ENCODE assay signal across 8 mouse cellular contexts in the genomic region with DNA sequence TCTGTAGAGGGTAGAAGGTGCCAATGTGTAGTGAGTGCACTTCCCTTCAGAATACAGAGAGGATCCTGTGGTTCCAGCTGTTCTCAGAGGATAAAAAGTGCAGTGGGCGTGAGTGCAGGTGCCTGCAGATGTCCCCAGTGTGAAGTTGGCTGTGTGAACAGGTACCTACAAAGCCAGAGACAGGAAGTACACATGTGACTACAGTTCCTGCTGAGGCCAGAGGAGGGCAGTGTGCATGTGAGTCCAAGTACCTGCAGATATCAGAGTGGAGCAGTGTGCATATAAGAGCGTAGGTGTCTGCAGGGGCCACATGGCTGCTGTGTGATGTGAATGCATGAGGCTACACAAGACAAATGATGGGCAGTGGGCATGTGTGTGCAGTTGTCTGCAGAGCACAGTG.
A peak's percentile ranks its signal among the peaks of the same experiment; 100 is the strongest.
DNase-seq lines count a peak whose midpoint lies in the region; ATAC-seq and TF ChIP-seq lines count a peak whose summit lies in the region.
"Had no signal": no experiment of that assay in that cellular context is flagged by ENCODE, and none has a peak within 500 bp of the region (broad histone marks: within the 10 kb centered on the region; RNA-seq: fewer than 3 reads in every experiment).

No protein-coding gene starts in this region.

- H3K36me3 ChIP-seq in liver, postnatal 0 days (replicated peaks; ENCODE audit: insufficient read depth, low read length), result no peaks in the 10 kb centered on the region
- no peaks in the 10 kb centered on the region for H3K36me3 ChIP-seq in embryonic facial prominence, embryonic 10.5 days (replicated peaks)
- no peaks in the 10 kb centered on the region for H3K36me3 ChIP-seq in hindbrain, embryonic 11.5 days (ENCODE audit: control insufficient read depth, insufficient read depth, low read length)
- H3K36me3 ChIP-seq: heart, embryonic 13.5 days had no signal

- peak; percentile 28 for TF ChIP-seq CTCF in liver, postnatal 0 days (IDR thresholded peaks at IDR 0.05; ENCODE audit: low read depth)

- H3K9me3 ChIP-seq in liver, postnatal 0 days (ENCODE audit: low read length), result no peaks in the 10 kb centered on the region
- no peaks in the 10 kb centered on the region for H3K9me3 ChIP-seq in embryonic facial prominence, embryonic 10.5 days
- no peaks in the 10 kb centered on the region for H3K9me3 ChIP-seq in hindbrain, embryonic 11.5 days (ENCODE audit: control insufficient read depth, low read length)
- H3K9me3 ChIP-seq: heart, embryonic 13.5 days had no signal

- WGBS in liver, postnatal 0 days (ENCODE audit: insufficient replicate concordance), result 69% methylated on average over 2 of the region's 2 CpGs
- WGBS in embryonic facial prominence, embryonic 10.5 days, result 77% methylated on average over 2 of the region's 2 CpGs
- WGBS in hindbrain, embryonic 11.5 days, result 78% methylated on average over 2 of the region's 2 CpGs

- no peak overlapping the region for H3K27ac ChIP-seq in liver, postnatal 0 days (ENCODE audit: low read depth)
- H3K27ac ChIP-seq in embryonic facial prominence, embryonic 10.5 days (replicated peaks), result no peak overlapping the region
- no peak overlapping the region for H3K27ac ChIP-seq in hindbrain, embryonic 11.5 days (ENCODE audit: low read depth, low read length)
- H3K27ac ChIP-seq: heart, embryonic 13.5 days had no signal

- ATAC-seq in liver, postnatal 0 days, result no peak
- ATAC-seq in hindbrain, embryonic 11.5 days (ENCODE audit: low FRiP score), result no peak

- no peak overlapping the region for H3K4me2 ChIP-seq in liver, postnatal 0 days (ENCODE audit: low read depth, low read length)
- no peak overlapping the region for H3K4me2 ChIP-seq in hindbrain, embryonic 11.5 days (replicated peaks; ENCODE audit: low read depth, low read length)
- H3K4me2 ChIP-seq: heart, embryonic 13.5 days had no signal

- DNase-seq in liver, postnatal 0 days, result no peak
- no peak for DNase-seq in liver
- DNase-seq in ES-CJ7 (ENCODE audit: low read depth, low spot score), result peak; percentile 19
- DNase-seq in embryonic facial prominence, embryonic 10.5 days (ENCODE audit: low spot score), result peak; percentile 8
- peak; percentile 40 to 53 for DNase-seq in thymus, adult 18-20 months
- no peak for DNase-seq in hindbrain, embryonic 11.5 days (ENCODE audit: low spot score)
- no peak for DNase-seq in retina, embryonic 14.5 days (ENCODE audit: low spot score)

- H3K4me3 ChIP-seq in liver, postnatal 0 days (ENCODE audit: low read depth, low read length), result no peak overlapping the region
- no peak overlapping the region for H3K4me3 ChIP-seq in embryonic facial prominence, embryonic 10.5 days
- no peak overlapping the region for H3K4me3 ChIP-seq in hindbrain, embryonic 11.5 days (ENCODE audit: low read depth, low read length)
- H3K4me3 ChIP-seq: heart, embryonic 13.5 days had no signal

- H3K4me1 ChIP-seq in liver, postnatal 0 days (ENCODE audit: insufficient read depth), result no peaks in the 10 kb centered on the region
- no peaks in the 10 kb centered on the region for H3K4me1 ChIP-seq in embryonic facial prominence, embryonic 10.5 days
- H3K4me1 ChIP-seq in hindbrain, embryonic 11.5 days (replicated peaks; ENCODE audit: control insufficient read depth, insufficient read depth, low read length), result no peaks in the 10 kb centered on the region
- H3K4me1 ChIP-seq: heart, embryonic 13.5 days had no signal

- no peak overlapping the region for H3K9ac ChIP-seq in liver, postnatal 0 days (replicated peaks)
- no peak overlapping the region for H3K9ac ChIP-seq in hindbrain, embryonic 11.5 days (ENCODE audit: low read depth, low read length)
- H3K9ac ChIP-seq: heart, embryonic 13.5 days had no signal

- no peak for TF ChIP-seq EP300 in liver, postnatal 0 days (IDR thresholded peaks at IDR 0.05; ENCODE audit: low read depth)

- no peaks in the 10 kb centered on the region for H3K27me3 ChIP-seq in liver, postnatal 0 days (ENCODE audit: insufficient read depth, low read length)
- no peaks in the 10 kb centered on the region for H3K27me3 ChIP-seq in embryonic facial prominence, embryonic 10.5 days (replicated peaks; ENCODE audit: low read depth, poor library complexity, severe bottlenecking)
- no peaks in the 10 kb centered on the region for H3K27me3 ChIP-seq in hindbrain, embryonic 11.5 days (ENCODE audit: control insufficient read depth, insufficient read depth, low read length)
- H3K27me3 ChIP-seq: heart, embryonic 13.5 days had no signal

Comparison
In these comparisons a context has a peak if more than half of its experiments do, and no peak if none do; other contexts are left out.
1. DNase-seq: peak in ES-CJ7 (single experiment), embryonic facial prominence, embryonic 10.5 days (single experiment) and thymus, adult 18-20 months (2 of 2); none in liver, postnatal 0 days (single experiment), liver (single experiment), hindbrain, embryonic 11.5 days (single experiment) and retina, embryonic 14.5 days (single experiment).